Mouse (Mus musculus): Measurements from ENCODE around the gene Ncln.
A peak's percentile ranks its signal among the peaks of the same experiment; 100 is the strongest.

Gene Ncln

DNA sequence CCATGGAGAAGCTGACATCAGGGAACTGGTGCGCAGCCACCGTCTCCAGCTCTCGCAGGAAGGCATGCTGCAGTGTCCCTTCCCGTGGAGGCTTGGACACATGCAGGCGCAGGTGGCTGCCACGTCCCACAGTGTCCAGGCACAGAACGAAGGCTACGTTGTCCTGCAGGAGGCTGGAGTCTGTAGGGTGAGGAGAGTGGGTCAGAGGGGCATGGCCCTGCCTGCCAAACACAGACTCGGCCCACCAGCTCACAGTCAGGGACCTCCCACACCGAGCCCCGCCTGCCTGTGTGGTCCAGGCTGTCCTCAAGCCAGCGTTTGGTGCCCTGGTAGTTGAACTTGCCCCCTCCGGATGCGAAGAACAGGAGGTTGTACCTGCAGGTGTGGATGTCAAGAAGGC is 6.3 kb downstream of the Ncln start:
- no peak for DNase-seq (ENCODE audit: inconsistent ontology term)

DNA sequence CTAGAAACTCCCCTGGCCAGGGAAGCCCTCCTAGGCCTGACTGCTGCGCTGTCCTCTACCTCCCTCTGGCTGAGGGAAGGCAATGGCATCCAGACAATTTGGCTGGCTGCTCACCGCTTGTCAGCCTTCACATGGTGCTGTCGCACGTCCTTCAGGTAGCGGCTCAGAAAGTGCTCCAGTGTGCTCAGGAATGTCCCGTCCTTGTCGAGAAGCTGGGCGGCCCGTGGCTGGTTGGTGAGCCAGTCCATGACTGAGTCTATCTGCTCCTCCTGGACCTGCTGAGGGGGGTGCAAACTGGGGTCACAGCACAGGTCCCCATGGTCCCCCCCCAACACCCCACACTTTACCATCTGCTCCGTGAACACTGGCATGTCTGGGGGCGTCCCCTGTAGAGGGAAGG is 8.1 kb downstream of the Ncln start:
- no peak for DNase-seq (ENCODE audit: inconsistent ontology term)

DNA sequence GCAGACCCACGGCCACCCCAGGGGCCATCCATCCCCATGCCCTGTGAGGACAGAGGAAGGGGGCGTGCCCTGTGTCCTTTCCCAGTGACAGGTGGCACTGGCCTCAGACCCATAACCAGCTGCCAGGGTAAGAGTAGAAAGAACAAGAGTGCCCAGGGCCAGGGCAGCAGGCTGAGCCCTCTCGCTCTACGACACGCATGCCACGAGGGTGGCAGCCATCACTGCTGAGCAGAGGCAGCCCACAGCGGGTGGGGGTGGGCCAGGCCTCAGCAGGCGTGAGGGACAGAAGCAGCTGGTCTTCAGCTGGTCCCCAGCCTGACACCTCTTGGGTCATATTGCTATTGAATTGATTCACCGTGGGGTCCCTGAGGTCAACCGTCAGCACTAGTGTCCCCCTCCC is 9.7 kb downstream of the Ncln start:
- DNase-seq (ENCODE audit: inconsistent ontology term), result no peak

DNA sequence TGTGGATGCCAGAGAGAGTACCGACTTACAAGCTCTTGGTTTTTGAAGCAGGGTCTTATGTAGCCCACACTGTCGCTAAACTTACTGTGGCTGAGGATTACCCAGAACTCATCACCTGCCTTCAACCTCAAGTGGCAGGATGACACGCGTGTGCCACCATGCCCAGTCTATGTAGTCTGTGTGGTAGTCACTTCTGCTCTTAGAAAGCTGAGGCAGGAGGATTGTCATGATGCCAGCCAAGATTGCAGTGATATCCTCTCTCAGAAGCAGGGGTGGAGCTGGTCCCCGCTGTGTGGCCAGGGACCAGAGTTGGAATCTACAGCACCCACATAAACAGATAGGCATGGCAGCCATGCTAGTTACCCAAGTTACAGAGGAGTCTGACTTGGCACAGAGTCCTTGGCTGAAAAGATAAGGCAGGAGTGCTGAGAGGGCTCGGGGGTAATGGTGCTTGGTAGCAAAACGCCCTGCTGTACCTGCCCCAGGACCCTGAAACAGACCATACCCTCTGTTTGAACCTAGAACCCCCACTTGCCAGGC is 10.6 kb downstream of the Ncln start:
- DNase-seq (ENCODE audit: inconsistent ontology term), result no peak

DNA sequence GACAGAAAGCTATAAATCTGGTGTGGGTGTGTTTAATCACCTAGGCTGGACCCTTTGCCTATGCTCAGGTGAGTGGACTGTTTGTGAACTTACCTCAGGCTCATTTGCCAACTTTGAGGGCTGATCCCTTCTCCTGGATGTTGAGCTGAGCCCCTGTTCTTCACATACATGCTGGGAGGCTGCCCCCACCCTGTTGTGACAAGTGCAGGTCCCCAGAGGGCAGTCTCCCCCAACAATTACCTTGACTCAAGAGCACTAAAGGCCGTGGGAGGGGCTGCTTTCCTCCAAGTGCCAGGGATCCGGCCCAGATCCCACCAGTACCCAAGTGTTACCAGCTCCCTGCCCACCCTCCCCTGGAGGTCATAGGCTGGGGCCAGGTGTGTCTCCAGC is 11.1 kb downstream of the Ncln start:
- DNase-seq (ENCODE audit: inconsistent ontology term), result no peak

DNA sequence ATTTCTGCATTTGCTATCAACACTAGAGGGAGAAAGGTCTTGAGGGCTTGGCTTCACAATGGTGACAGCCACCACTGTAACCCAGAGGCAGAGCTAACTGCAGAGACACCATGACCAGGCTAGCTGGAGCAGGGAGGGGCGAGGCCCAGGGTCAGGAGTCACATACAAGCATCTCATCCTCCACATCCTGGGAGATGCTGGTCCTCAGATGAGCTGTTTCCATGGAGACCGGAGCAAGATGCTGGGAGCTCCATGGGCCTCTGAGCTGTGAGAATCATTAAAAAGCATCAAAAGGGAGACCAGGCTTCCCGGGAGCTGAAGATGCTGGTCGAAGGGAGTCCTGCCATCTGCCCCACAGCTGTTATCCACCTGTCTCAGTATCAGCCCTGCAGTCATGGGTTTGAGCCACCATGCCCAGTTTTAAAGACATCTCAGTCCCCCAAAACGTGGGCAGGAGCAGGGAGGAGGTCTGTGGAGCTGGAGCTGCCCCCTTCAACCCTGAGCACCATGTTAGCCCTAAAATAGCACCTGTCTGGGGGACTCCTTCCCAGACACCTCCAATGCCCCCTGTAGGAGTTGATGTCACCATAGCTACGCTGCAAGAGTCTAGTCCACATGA is 11.6 kb downstream of the Ncln start:
- DNase-seq (ENCODE audit: inconsistent ontology term), result no peak

DNA sequence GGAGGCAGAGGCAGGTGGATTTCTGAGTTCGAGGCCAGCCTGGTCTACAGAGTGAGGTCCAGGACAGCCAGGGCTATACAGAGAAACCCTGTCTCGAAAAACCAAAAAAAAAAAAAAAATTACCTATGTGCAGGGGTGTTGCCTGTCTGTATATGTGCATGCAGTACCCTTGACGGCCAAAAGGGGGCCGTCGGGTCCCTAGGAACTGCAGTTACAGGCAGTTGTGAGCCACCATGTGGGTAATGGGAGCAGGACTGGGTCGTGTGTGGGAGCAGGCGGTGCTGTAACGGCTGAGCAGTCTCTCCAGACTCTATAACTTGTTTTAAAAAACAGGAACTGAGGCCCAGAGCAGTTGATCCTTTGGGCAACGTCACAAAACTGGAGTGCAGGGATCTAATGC is 12.2 kb downstream of the Ncln start:
- no peak for DNase-seq (ENCODE audit: inconsistent ontology term)

DNA sequence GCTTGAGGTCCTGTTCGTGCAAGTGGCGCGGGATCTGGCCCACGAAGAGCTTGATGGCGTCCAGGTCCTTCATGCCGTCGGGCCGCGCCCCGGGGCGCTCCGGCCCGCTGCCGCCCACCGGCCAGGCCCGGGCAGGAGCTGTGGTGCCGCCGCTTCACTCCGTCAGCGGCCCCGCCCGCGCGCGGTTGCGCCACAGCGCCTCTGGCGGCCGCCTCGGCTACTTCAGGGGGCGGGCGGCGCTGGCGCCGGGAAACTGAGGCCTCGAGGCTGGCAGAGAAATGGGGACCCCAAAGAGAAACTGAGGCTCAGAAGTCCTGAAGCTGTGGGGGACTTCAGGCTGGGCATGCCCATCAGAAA is 13.7 kb downstream of the Ncln start, which contains the start of gene Celf5:
TSS of gene Celf5 (minus strand) at position 177 of the 357 bp plus-strand sequence.
- peak; percentile 62 for DNase-seq (ENCODE audit: inconsistent ontology term)

DNA sequence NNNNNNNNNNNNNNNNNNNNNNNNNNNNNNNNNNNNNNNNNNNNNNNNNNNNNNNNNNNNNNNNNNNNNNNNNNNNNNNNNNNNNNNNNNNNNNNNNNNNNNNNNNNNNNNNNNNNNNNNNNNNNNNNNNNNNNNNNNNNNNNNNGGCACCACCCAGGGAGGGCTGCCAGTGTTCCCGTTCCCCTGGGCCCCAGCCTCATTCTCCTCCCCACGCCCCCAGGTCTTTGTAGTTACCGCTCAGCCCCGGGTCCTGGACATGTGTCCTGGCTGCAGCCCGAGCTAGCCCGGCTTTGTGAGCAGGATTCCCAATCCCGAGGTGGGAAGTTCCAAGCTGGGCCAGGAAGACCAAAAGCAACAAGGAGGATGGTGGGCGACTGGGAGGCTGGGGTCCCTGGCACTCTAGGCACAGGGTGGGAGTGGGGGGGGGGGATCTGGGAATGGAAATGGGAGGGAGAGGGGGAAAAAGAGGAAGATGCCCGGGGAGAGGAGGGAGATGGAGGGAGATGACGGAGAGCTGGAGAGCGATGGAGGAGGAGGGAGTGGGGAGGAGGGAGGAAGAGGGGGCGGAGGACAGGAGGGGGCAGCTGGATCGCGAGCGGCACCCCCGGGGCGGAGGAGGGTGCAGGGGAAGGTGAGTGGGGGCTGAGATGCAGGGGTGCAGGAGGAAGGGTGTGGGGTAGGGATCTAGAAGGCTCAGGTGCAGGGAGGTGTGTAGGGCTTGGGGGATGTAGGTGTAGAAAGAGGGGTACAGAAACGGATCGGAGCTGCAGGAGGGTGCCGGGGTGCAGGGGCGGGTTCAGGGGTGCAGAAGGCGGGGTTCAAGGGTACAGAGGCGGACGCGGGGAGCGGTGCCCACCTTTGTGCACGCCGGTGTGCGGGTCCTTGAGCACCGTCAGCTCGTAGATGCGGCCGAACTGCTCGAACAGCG is 14.3 kb downstream of the Ncln start:
- DNase-seq (ENCODE audit: inconsistent ontology term), result no peak

DNA sequence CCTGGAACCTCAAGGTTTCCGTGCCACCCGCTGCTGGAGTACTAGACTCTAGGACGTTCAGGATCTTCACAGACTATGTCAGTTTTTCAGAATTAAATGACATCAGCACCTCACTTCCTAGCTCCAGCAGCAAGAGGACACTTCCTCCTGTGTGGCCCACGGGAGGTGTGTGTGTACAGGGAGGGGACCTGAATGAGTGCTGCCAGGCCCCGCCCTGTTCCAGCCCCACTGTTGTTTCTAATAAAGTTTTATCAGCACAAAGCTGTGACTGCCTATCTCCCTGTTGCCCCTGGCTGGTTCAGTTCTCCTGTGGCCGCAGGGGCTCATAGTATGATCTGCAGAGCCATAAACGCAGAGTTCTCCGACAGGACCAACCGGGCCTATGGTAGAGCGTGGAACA is 21.7 kb downstream of the Ncln start:
- no peak for DNase-seq (ENCODE audit: inconsistent ontology term)

DNA sequence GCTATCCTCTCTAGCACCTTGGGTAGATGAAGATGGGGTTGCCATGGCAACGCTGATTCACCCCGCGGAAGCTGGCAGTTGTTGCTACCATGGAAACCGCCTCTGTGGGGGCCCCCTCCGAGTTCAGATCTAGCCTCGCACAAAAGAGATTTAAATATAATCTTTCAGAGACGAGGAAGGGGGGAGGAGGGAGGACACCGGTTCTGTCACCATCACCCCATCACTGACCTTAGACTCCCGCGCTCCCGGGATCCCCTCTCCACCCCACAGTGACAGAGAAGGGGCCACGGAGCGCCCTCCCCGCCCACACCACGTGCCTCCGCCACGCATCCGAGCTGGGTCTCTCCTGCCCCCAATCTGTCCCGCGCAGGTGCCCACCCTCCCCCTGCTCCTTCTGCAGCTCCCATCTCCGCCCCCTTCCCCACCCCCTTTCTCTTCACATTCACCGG is 23.2 kb downstream of the Ncln start:
- no peak for DNase-seq (ENCODE audit: inconsistent ontology term)

DNA sequence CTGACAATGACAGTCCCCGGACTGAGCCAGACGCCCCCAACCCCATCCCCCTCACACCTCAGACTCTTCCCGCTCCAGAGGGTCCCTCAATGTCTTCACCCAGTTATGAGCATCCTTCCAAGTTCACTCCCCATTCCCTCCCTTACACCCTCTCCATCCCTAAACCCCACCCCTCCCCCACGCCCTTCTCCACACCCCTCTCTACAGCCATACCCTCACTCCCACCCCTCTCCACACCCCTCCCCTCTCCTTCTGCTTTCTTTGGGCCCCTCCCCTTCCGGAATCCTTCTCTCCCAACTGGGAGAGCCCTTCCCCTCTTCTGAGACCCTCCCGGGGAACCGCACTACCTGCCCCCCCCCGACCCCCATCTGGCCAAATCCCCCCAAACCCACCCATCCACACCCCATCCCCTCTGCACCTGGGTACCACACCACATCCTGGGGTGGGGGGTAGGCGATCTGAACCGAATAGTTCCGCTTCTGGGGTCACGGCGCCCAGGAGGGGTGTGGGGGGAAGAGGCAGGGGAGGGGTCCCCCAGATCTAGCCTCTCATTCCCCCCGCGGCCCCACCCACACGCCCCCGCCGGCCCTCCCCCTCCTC is 23.7 kb downstream of the Ncln start:
- no peak for DNase-seq (ENCODE audit: inconsistent ontology term)

DNA sequence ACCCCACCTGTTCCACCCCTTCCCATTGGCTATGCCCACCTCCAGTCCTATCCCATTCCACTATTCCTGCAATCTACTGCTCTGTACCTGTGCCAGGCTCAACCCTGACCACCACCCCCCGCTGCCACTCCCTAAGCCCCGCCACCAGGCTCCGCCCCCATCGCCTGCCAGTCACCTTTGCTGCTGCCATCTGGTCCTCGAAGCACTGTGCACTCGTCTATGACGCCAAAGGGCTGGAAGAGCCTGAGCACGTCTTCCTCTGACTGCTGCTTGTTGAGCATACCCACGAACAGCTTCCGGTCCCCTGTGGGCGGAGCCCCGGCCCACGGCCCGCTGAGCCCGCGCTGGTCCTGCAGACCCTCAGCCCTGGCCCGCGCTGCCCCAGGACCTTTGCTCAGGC is 25.7 kb downstream of the Ncln start:
- DNase-seq (ENCODE audit: inconsistent ontology term), result no peak

DNA sequence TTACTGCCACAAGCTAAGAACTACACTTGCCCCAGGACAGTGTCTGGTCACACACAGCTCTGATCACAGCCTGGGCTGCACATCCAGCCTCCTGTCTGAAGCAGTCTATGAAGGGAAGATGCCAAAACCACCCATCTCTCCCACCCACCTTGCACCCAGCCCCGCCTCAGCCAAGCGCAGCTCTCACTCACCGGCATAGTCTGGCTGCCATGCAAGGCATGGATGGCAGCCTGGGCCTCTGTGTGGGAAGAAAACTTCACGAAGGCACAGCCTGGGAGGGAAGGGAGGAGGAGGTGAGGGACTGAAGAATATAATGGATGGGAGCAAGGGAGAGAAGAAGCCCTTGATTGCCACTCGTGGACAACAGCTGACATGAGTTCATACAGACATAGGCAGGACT is 26.9 kb downstream of the Ncln start:
- no peak for DNase-seq (ENCODE audit: inconsistent ontology term)

DNA sequence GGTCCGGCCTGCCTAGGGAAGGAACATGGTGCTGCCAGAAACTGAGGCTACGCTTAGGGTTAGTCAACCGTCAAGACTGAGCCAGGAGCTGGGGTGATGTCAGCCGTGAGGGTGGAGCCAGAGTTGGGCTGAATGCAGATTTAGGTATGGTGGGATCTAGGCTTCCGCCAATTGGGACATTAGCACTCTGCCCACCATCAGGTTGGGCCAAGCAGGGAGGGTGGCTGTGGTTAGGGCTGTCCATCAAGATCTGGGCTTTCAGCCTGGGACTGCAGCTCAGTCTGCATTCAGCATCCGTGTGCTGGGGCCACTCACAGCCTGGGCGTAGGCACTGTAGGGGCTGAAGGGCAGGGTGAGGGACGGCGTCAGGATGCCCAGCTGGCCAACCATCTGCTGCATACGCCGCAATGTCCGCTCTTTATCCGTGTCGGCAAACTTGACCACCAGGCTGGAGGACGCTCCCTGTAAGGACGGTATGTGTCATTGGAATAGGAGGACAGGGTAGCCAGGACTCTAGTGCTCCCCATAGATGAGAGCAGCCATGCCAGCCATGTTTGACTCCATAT is 28.4 kb downstream of the Ncln start:
- no peak for DNase-seq (ENCODE audit: inconsistent ontology term)

DNA sequence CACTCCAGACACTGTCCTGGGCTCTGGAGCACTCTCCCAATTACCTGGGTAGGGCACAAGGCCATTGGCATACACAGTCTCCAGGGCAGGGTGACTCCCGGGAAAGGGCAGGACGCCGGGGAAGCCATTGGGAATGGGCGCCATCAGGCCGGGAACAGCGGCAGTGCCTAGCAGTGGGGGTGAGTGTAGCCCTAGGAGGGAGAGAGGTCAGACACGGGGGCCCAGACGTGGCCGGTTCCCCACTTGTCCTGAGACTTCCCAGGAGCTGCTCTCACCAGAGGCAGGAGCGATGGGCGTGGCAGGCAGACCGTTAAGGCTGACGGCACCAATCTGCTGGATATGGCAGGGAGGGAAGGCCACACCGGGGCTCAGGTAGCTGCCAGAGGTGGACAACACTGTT is 29.3 kb downstream of the Ncln start:
- no peak for DNase-seq (ENCODE audit: inconsistent ontology term)

DNA sequence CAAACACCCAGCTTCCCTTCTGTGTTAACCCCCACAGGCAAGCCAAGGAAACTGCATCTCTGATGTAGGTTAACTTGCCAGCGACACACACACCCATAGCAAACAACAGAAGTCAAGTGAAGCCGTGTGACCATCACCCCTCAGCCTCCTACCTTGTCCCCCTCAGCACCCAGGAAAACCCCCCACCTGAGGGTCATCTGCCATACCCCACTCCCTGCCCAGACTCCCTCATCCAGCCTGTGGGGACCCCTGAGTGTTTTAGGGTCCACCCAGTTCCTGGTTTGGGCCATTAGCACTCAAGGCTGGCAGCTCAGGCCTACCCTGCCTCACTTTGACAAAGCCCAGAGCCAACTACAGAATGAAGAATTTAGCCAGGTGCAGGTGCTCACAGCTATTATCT is 30.1 kb downstream of the Ncln start:
- DNase-seq (ENCODE audit: inconsistent ontology term), result no peak

DNA sequence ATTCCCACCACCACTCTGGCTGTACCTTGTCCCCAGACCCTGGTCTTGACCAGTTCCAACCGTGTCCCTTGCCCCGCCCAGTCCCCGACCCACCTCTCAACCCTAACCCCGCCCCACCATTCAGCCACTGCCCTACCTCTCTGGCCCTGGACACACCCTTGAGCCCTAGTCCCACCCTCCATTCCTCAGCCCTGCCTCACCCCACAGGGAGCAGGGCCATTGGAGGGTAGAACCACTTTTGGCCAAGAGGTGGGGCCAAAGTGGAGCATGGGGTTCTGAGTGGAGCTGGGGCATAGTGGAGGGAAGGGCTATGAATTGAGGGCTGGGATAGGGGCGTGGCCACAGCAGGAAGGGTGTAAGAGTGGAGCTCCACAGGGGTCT is 30.9 kb downstream of the Ncln start:
- DNase-seq (ENCODE audit: inconsistent ontology term), result no peak

DNA sequence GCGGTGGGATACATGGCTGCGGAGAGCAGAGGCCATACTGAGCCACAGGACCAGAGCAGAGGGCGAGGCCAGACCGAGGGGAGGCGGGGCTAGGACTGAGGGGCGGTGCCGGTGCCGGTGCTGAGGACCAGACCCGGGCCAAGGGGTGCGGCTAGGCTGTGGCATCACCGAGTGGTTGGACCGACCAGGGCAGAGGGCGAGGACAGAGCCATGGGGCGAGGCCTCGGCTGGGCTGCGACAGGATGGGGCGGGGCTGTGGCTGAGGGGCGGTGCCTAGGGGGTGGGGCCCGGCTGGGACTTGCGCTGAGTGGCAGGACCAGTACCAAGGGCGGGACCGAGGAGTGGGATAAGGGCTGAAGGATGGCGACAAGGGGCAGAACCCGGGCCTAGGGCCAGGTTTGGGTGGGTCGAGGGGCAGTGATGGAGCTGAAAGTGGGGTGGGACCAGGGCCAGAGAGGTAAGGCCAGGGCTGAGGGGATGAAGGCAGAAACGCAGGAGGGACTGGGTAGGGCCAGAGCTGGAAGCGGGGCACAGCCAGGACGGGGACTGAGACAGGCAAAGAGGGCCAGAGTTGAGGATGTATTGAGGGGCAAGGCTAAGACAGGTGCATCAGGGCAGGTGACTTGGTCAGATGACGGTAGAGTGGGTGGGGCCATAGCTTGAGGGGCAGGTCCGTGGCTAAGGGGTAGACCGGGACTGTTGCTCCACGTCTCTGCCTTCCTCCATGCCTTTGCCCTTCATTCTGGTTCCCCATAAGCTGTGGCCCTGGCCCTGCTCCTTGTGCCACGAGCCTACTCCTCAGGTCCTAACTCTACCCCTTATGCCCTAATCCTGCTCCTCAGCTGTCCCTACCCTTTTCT is 31.6 kb downstream of the Ncln start:
- DNase-seq (ENCODE audit: inconsistent ontology term), result peak; percentile 86

DNA sequence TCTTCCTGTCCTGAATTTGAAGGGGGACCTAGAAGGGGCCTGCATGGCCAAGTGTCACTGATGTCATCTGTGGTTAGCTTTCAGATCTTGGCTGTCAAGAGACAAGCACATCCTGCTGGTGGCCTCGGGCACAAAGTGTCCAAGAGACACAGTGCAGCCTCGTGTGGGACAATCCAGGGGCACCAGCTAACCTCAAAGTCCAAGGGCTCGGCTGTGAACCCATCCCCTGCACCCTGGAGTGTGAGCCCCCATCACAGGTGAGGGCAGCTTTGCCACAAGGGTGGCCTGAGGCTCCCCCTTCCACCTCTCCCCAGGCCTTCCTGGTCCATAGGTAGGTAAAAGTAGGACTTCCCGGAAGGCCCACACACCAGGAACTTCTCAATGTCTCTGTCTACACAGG is 32.7 kb downstream of the Ncln start:
- DNase-seq (ENCODE audit: inconsistent ontology term), result no peak

DNA sequence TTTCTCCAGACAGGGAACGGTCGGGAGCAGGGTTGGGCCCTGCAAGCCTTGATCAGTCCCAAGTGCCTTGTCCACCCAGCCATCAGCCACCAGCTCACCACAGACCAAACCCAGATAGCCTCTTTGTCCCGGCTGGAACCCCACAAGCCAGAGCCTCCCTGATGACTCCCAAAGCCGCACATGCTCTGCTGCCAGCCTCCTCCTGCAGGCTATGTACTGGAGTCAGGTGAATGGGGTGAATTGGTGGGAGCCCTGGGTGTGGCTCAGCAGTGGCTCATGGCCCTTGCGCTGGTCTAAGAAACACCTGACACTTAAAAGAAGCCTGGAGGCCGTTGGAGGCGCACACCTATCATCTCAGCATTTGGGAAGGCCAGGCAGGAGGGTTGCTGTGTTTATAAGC is 33.3 kb downstream of the Ncln start:
- DNase-seq (ENCODE audit: inconsistent ontology term), result no peak

Data from Muller cell, postnatal 12 days (primary cell).